Mouse (Mus musculus) G1E-ER4 (cell line): ENCODE data around the gene Cxcl17. TPM values are rescaled to one million over a fixed set of nuclear protein-coding genes. Genes with fewer than 3 reads are reported as not detected.

ENCODE experiments used
- GATA1 ChIP-seq: IDR thresholded peaks from one replicate; pipeline ENCODE4 v1.8.0; 2012; ENCODE audit warnings: low read length, inconsistent platforms
- polyA plus RNA-seq: library from polyadenylated mRNA; stranded (reverse); fragments of >175 nt; gene quantifications from 2 replicates; pipeline ENCODE4 v1.2.3, GENCODE M21; 2012

The Cxcl17 gene
- polyA plus RNA-seq, 1 experiment: not detected

- no peak for TF ChIP-seq GATA1
Measured at GRCm38 (mm10) chr7:25365937-25366625, 46.6 kb downstream of the Cxcl17 start.

- no peak for TF ChIP-seq GATA1
Measured at GRCm38 (mm10) chr7:25363632-25364031, 49.1 kb downstream of the Cxcl17 start.

- no peak for TF ChIP-seq GATA1
Measured at GRCm38 (mm10) chr7:25363151-25363550, 49.5 kb downstream of the Cxcl17 start.

DNA sequence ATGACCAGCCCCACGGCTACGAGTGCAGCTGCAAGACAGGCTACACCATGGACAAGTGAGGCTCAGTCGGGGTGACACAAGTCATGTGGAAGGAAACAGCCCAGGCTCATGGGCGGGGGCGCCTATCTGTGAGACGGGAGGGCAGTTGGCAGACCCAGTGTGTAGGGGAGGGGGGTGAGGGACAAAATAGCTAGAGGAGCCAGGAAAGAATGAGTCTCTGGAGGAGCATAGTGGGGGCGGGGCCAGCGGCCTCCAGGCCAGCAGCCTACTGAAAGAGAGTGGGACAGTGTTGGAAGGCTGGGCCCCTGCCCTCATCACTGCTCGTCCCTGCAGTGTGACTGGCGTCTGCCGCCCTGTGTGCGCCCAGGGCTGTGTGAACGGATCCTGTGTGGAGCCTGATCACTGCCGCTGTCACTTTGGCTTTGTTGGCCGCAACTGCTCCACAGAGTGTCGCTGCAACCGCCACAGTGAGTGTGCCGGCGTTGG is 53.9 kb downstream of the Cxcl17 start:
- no peak for TF ChIP-seq GATA1

Other genes starting within 250 kb of the Cxcl17 start
- 0.38 and 0.41 TPM in 2 replicates for gene Pou2f2, start 233.2 kb downstream of the Cxcl17 start, polyA plus RNA-seq
- 81.6 and 102 TPM in 2 replicates for gene Dedd2, start 192.3 kb downstream of the Cxcl17 start, polyA plus RNA-seq
- 56.1 and 57.4 TPM in 2 replicates for gene Zfp526, start 191.5 kb downstream of the Cxcl17 start, polyA plus RNA-seq
- 169 and 188 TPM in 2 replicates for gene Gsk3a, start 175.0 kb downstream of the Cxcl17 start, polyA plus RNA-seq
- 136 and 176 TPM in 2 replicates for gene Erf, start 162.1 kb downstream of the Cxcl17 start, polyA plus RNA-seq
- 729 and 741 TPM in 2 replicates for gene Cic, start 145.2 kb downstream of the Cxcl17 start, polyA plus RNA-seq
- gene Pafah1b3, start 114.9 kb downstream of the Cxcl17 start, polyA plus RNA-seq: 119 and 158 TPM in 2 replicates
- gene Prr19, start 111.5 kb downstream of the Cxcl17 start, polyA plus RNA-seq: 0.06 TPM in 1 of 2 replicates, not detected in the other
- 0.06 TPM in 1 of 2 replicates, not detected in the other for gene Tmem145, start 106.8 kb downstream of the Cxcl17 start, polyA plus RNA-seq
- gene Megf8, start 95.7 kb downstream of the Cxcl17 start, polyA plus RNA-seq: 34.5 and 36.9 TPM in 2 replicates
- gene Cnfn, start 43.2 kb downstream of the Cxcl17 start, polyA plus RNA-seq: not detected in 2 replicates
- gene Lipe, start 14.2 kb downstream of the Cxcl17 start, polyA plus RNA-seq: 14.8 and 17.6 TPM in 2 replicates
- not detected in 2 replicates for gene Ceacam1, start 64.7 kb upstream of the Cxcl17 start, polyA plus RNA-seq
- gene Ceacam2, start 127.0 kb upstream of the Cxcl17 start, polyA plus RNA-seq: not detected in 2 replicates
- gene Erich4, start 203.0 kb upstream of the Cxcl17 start, polyA plus RNA-seq: not detected in 2 replicates
- gene Dmac2, start 206.5 kb upstream of the Cxcl17 start, polyA plus RNA-seq: 41.9 and 45.5 TPM in 2 replicates
- 0.44 and 0.50 TPM in 2 replicates for gene B3gnt8, start 213.8 kb upstream of the Cxcl17 start, polyA plus RNA-seq
- 70.4 and 81.4 TPM in 2 replicates for gene Bckdha, start 246.1 kb upstream of the Cxcl17 start, polyA plus RNA-seq
- 652 and 689 TPM in 2 replicates for gene Exosc5, start 246.3 kb upstream of the Cxcl17 start, polyA plus RNA-seq